Mouse (Mus musculus) c-Kit-positive CD71-negative TER-119-negative erythroid progenitor cells, embryonic 14.5 days (primary cell): Measurements from ENCODE around the gene Pid1.

Experiments used
- DNase-seq: peaks from one replicate; pipeline ENCODE4 v3.0.0-alpha.2; 2013; ENCODE audit warnings: low read depth

Gene Pid1

GRCm38 (mm10) chr1:84056306-84056705 is 307.7 kb downstream of the Pid1 start:
- DNase-seq, result no peak

DNA sequence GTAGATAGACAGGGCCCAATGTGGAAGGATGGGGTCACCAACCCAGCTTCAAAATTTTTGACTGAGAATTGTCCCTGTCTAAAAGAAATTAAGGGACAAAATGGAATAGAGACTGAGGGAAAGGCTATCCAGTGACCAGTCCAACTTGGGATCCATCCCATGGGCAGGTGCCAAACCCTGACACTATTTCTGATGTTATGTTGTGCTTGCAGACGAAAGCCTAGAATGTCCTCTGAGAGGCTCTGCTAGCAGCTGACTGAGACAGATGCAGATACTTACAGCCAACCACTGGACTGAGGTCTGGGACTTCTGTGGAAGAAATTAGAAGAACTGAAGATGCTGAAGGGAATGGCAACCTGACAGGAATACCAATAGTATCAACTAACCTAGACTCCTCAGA is 338.2 kb downstream of the Pid1 start:
- no peak for DNase-seq

GRCm38 (mm10) chr1:84012871-84013375 is 351.1 kb downstream of the Pid1 start:
- DNase-seq, result no peak

GRCm38 (mm10) chr1:84002630-84003029 is 361.4 kb downstream of the Pid1 start:
- no peak for DNase-seq
